Mouse (Mus musculus): ENCODE results near the gene Thy1. TPM values are rescaled to one million over a fixed set of nuclear protein-coding genes. Genes with fewer than 3 reads are reported as not detected.

Gene Thy1
- 1.1 and 1.4 TPM in 2 replicates for polyA plus RNA-seq (2015; fragmentation: Nextera tagmentation; extraction: Ambion mirVana)

GRCm38 (mm10) chr9:44042836-44043707 lies at the start of gene Thy1:
Gene Thy1, plus strand, starts transcription at chr9:44043384.
- Histone ChIP-seq H3K27ac (no peak within 1 kb of the TSS), H3K36me3 (no peaks in the 10 kb centered on the region), H3K27me3 (replicated peaks) (peaks cover 26% of the 10 kb centered on the region), H3K9me3 (no peaks in the 10 kb centered on the region), H3K4me2 (peak within 1 kb of the TSS; percentile 51), H3K4me1 (peaks cover 10% of the 10 kb centered on the region), H3K4me3 (replicated peaks) (peak within 1 kb of the TSS; percentile 28), H3K9ac (no peak within 1 kb of the TSS)
- 2% methylated on average over 30 of the region's 30 CpGs for WGBS
- ATAC-seq (ENCODE audit: insufficient read depth, low FRiP score, low read depth): peak; percentile 43

GRCm38 (mm10) chr9:43997681-43998080 lies 45.5 kb upstream of the Thy1 start:
- WGBS: 74% methylated on average over 2 of the region's 2 CpGs
- no peak for ATAC-seq (ENCODE audit: insufficient read depth, low FRiP score, low read depth)
- H3K4me3 ChIP-seq (replicated peaks): no peak overlapping the region

GRCm38 (mm10) chr9:43998851-43999250 lies 44.3 kb upstream of the Thy1 start:
- Histone ChIP-seq H3K36me3 (no peaks in the 10 kb centered on the region), H3K27ac (no peak overlapping the region), H3K9ac (no peak overlapping the region), H3K4me2 (no peak overlapping the region), H3K27me3 (replicated peaks) (no peaks in the 10 kb centered on the region), H3K4me1 (peaks cover 2% of the 10 kb centered on the region; the same call in 1 of the 2 replicates), H3K4me3 (replicated peaks) (no peak overlapping the region), H3K9me3 (no peaks in the 10 kb centered on the region)
- WGBS: 77% methylated on average over 4 of the region's 4 CpGs
- ATAC-seq (ENCODE audit: insufficient read depth, low FRiP score, low read depth): no peak

More at GRCm38 (mm10) chr9:43997681-43998080, 45.5 kb upstream of the Thy1 start:
- Histone ChIP-seq H3K36me3 (no peaks in the 10 kb centered on the region), H3K27ac (no peak overlapping the region), H3K4me1 (peaks cover 5% of the 10 kb centered on the region; the same call in 1 of the 2 replicates), H3K27me3 (replicated peaks) (no peaks in the 10 kb centered on the region), H3K9ac (no peak overlapping the region), H3K4me2 (no peak overlapping the region), H3K9me3 (no peaks in the 10 kb centered on the region)

- Histone ChIP-seq H3K4me3 (replicated peaks) (no peak overlapping the region), H3K9me3 (no peaks in the 10 kb centered on the region), H3K4me1 (no peaks in the 10 kb centered on the region), H3K36me3 (no peaks in the 10 kb centered on the region), H3K4me2 (no peak overlapping the region), H3K9ac (no peak overlapping the region), H3K27me3 (replicated peaks) (no peaks in the 10 kb centered on the region), H3K27ac (no peak overlapping the region)
- WGBS: 75% methylated on average over 3 of the region's 3 CpGs
- ATAC-seq (ENCODE audit: insufficient read depth, low FRiP score, low read depth): no peak
Measured at GRCm38 (mm10) chr9:44004362-44004761, 38.8 kb upstream of the Thy1 start.

- Histone ChIP-seq H3K9me3 (no peaks in the 10 kb centered on the region), H3K4me2 (no peak overlapping the region), H3K4me1 (no peaks in the 10 kb centered on the region), H3K36me3 (no peaks in the 10 kb centered on the region), H3K9ac (no peak overlapping the region), H3K27ac (no peak overlapping the region), H3K27me3 (replicated peaks) (no peaks in the 10 kb centered on the region), H3K4me3 (replicated peaks) (no peak overlapping the region)
- no peak for ATAC-seq (ENCODE audit: insufficient read depth, low FRiP score, low read depth)
- 84% methylated on average over 3 of the region's 3 CpGs for WGBS
Measured at GRCm38 (mm10) chr9:44005305-44005704, 37.9 kb upstream of the Thy1 start.

GRCm38 (mm10) chr9:44007323-44007722 lies 35.9 kb upstream of the Thy1 start:
- no peaks in the 10 kb centered on the region for H3K36me3 ChIP-seq
- H3K4me1 ChIP-seq: no peaks in the 10 kb centered on the region
- no peak overlapping the region for H3K4me2 ChIP-seq
- H3K27me3 ChIP-seq (replicated peaks): no peaks in the 10 kb centered on the region
- no peak overlapping the region for H3K27ac ChIP-seq
- WGBS: 56% methylated on average over 2 of the region's 2 CpGs
- H3K4me3 ChIP-seq (replicated peaks): no peak overlapping the region
- no peaks in the 10 kb centered on the region for H3K9me3 ChIP-seq
- ATAC-seq (ENCODE audit: insufficient read depth, low FRiP score, low read depth): no peak
- no peak overlapping the region for H3K9ac ChIP-seq

GRCm38 (mm10) chr9:44007991-44008390 lies 35.2 kb upstream of the Thy1 start:
- Histone ChIP-seq H3K9ac (no peak overlapping the region), H3K4me1 (no peaks in the 10 kb centered on the region), H3K9me3 (no peaks in the 10 kb centered on the region), H3K27ac (no peak overlapping the region), H3K27me3 (replicated peaks) (no peaks in the 10 kb centered on the region), H3K36me3 (no peaks in the 10 kb centered on the region), H3K4me3 (replicated peaks) (no peak overlapping the region), H3K4me2 (no peak overlapping the region)
- ATAC-seq (ENCODE audit: insufficient read depth, low FRiP score, low read depth): no peak
- 76% methylated on average over 3 of the region's 3 CpGs for WGBS

- ATAC-seq (ENCODE audit: insufficient read depth, low FRiP score, low read depth): no peak
- no peaks in the 10 kb centered on the region for H3K36me3 ChIP-seq
- H3K4me1 ChIP-seq: no peaks in the 10 kb centered on the region
- no peak overlapping the region for H3K4me3 ChIP-seq (replicated peaks)
- no peak overlapping the region for H3K9ac ChIP-seq
- no peaks in the 10 kb centered on the region for H3K27me3 ChIP-seq (replicated peaks)
- no peak overlapping the region for H3K27ac ChIP-seq
- H3K4me2 ChIP-seq: no peak overlapping the region
- H3K9me3 ChIP-seq: no peaks in the 10 kb centered on the region
- WGBS: 79% methylated on average over 3 of the region's 3 CpGs
Measured at GRCm38 (mm10) chr9:44010900-44011299, 32.3 kb upstream of the Thy1 start.

- H3K9ac ChIP-seq: no peak overlapping the region
- 58% methylated on average over 5 of the region's 5 CpGs for WGBS
- no peaks in the 10 kb centered on the region for H3K4me1 ChIP-seq
- no peaks in the 10 kb centered on the region for H3K36me3 ChIP-seq
- no peak for ATAC-seq (ENCODE audit: insufficient read depth, low FRiP score, low read depth)
- no peak overlapping the region for H3K4me3 ChIP-seq (replicated peaks)
- no peaks in the 10 kb centered on the region for H3K27me3 ChIP-seq (replicated peaks)
- H3K27ac ChIP-seq: no peak overlapping the region
- H3K4me2 ChIP-seq: no peak overlapping the region
- no peaks in the 10 kb centered on the region for H3K9me3 ChIP-seq
Measured at GRCm38 (mm10) chr9:44011668-44012067, 31.5 kb upstream of the Thy1 start.

GRCm38 (mm10) chr9:44012164-44012563 lies 31.0 kb upstream of the Thy1 start:
- Histone ChIP-seq H3K4me2 (no peak overlapping the region), H3K4me3 (replicated peaks) (no peak overlapping the region), H3K27ac (no peak overlapping the region), H3K36me3 (no peaks in the 10 kb centered on the region), H3K4me1 (no peaks in the 10 kb centered on the region), H3K9me3 (no peaks in the 10 kb centered on the region), H3K9ac (no peak overlapping the region), H3K27me3 (replicated peaks) (no peaks in the 10 kb centered on the region)
- no peak for ATAC-seq (ENCODE audit: insufficient read depth, low FRiP score, low read depth)
- 73% methylated on average over 6 of the region's 6 CpGs for WGBS

- 30% methylated on average over 8 of the region's 8 CpGs for WGBS
- Histone ChIP-seq H3K4me2 (no peak overlapping the region), H3K9me3 (no peaks in the 10 kb centered on the region), H3K27ac (no peak overlapping the region), H3K9ac (no peak overlapping the region), H3K27me3 (replicated peaks) (no peaks in the 10 kb centered on the region), H3K4me1 (no peaks in the 10 kb centered on the region), H3K36me3 (no peaks in the 10 kb centered on the region), H3K4me3 (replicated peaks) (no peak overlapping the region)
- ATAC-seq (ENCODE audit: insufficient read depth, low FRiP score, low read depth): no peak
Measured at GRCm38 (mm10) chr9:44012761-44013301, 30.4 kb upstream of the Thy1 start.

GRCm38 (mm10) chr9:44013781-44014180 lies 29.4 kb upstream of the Thy1 start:
- Histone ChIP-seq H3K36me3 (no peaks in the 10 kb centered on the region), H3K9me3 (no peaks in the 10 kb centered on the region), H3K27me3 (replicated peaks) (no peaks in the 10 kb centered on the region), H3K4me3 (replicated peaks) (no peak overlapping the region), H3K4me2 (no peak overlapping the region), H3K27ac (no peak overlapping the region), H3K4me1 (no peaks in the 10 kb centered on the region), H3K9ac (no peak overlapping the region)
- no peak for ATAC-seq (ENCODE audit: insufficient read depth, low FRiP score, low read depth)
- WGBS: 39% methylated on average over 6 of the region's 6 CpGs

Measured in stomach, embryonic 15.5 days (tissue).